Mouse (Mus musculus) retina, adult 2 months (tissue): Measurements from ENCODE around the gene Cpeb3.

ENCODE experiments used
- DNase-seq: peaks from one replicate; pipeline ENCODE4 v3.0.0-alpha.2; 2012; ENCODE audit warnings: low read depth, low spot score

Gene Cpeb3

DNA sequence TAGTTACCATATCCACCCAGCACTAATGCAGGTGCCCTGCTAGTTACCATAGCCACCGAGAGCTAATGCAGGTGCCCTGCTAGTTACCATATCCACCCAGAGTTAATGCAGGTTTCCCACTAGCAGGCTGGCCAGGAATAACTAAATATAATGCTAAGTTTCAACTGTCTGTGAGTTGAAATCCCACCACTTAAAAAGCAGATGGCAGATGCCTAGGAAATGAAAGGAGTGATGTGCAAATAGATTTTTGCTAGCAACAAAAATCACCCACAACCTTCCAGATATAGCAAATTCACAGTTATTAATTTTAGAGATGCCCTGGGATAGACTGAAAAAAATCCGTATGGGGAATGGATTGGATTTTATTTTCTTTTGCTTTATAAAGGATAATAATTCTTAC lies 176.0 kb downstream of the Cpeb3 start:
- DNase-seq, result no peak

DNA sequence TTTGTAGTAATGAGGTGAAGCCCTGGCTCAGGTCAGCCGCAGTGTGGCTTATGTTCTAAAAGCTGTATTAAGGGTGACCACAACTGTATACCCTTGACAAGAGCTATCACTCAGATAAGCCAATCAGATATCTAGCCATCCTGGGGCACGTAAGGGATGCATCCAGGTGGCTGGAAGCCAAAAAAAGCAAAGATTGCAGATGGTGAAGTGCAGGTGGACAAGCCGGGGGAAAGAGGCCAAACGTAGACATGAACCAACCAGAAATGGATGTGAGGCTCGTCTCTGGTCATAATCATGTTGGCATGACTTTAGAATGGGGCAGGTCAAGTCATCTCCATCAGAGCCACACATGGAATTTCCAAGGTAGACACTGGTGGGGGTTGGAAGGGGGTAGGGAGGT lies 177.0 kb downstream of the Cpeb3 start:
- no peak for DNase-seq

DNA sequence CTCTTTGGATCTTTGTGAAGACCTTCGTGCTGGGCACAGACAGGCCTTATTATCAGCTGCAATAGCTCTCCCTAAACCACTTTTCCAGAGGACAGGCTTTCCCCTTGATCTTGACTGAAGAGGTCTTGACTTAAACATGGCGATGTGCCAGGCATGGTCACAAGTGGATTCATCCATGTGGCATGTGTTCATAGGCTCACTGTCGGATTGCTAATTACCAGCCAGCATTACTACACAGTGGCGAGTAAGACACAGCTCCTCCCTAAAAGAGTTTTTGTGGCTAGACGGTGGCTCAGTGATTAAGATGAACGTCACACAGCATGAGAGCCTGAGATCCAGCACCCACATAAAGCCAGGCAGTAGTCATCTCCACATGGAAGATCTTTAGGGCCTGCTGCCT lies 178.6 kb downstream of the Cpeb3 start:
- DNase-seq, result no peak

DNA sequence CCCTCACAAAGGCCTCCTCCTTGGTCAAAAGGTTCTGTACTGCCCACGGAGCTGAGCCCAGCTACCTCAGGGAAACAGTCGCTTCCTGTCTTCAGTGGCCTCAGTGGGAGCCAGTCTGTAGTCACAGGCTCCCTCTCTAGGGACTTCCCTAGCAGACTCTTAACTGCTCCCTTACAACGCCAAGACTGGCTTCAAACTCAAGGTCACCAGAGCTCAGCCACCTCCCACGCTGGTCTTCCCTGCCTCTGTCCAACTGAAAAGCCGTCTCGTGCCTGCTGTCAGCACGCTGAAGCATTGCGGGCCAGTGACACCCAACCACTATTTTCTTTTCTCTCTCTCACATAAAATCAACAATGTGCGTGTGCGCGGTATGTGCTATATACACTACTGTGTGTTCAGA lies 182.0 kb downstream of the Cpeb3 start:
- no peak for DNase-seq

DNA sequence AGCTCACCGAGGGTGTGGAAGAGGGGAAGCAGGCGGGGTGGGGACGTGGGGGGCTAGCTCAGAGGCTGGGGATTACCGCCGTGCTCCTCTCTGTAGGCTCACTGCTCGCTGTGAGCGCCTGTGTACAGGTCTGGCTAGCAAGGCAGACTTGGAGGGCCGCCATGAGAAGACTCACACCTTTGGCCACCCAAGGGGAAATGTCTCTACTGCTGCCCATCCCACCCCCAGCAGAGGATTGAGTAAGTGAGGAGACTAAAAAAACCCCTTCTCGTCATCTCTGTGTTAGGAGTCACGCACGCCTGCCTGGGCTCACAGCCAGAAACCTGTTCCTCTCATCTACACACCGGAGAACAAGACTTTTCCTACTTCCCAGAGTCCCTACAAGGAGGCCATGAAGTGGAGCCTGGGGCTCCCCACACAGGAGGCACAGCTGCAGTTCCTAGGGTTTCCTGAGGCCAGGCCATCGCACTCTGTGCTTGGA lies 182.5 kb downstream of the Cpeb3 start:
- DNase-seq, result no peak

DNA sequence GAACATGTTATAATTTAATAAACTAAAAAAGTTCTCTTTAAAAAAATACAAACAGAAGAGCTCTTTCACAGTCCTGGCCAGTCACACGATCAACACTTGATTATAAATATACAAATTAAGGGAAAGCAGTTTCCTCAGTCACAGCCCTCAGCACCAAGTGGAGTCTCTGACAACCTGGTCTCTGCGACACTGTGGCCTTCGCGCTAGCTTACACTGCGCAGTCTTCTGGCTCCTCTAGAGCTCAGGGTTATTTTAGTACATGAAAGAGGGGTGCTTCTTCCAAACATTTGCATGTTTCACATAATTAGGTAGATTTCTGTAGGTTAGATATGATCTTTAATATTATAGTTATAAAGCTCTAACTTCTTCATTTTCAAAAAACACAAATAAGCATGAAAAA lies 186.3 kb downstream of the Cpeb3 start:
- DNase-seq, result no peak

DNA sequence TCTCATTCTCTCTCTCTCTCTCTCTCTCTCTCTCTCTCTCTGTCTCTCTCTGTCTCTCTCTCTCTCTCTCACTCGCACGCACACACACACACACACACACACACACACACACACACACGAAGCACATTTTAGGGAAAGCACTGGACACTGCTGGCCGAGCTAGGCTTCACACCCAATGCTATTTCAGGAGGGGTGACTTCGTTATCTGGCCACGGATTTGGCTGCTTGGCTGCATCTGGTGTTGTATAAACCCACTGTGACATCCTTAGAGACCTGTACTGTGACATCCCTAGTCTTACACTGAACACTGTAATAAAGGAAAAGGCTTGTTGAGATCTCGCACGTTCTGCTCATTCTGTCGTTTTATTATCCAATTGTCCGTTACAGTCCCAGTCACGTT lies 187.4 kb downstream of the Cpeb3 start:
- DNase-seq, result no peak

DNA sequence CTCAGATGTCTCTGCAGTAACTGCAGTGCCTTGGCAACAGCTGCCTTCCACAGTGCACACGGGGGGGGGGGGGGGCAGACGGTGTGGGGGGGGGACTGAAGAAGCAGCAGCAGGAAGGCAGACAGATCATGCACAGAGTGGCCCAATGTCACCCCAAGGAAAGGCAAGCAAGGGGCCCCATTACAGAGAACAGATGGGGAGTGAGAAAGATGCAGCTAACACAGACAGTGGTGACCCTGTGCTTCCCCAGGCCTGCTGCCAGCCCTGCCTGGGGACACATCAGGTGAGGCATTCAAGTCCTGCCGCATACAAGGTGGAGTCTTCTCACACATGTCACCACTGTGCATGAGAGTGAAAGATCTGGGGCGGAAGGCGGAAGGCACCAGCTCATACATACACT lies 187.9 kb downstream of the Cpeb3 start:
- DNase-seq, result no peak

DNA sequence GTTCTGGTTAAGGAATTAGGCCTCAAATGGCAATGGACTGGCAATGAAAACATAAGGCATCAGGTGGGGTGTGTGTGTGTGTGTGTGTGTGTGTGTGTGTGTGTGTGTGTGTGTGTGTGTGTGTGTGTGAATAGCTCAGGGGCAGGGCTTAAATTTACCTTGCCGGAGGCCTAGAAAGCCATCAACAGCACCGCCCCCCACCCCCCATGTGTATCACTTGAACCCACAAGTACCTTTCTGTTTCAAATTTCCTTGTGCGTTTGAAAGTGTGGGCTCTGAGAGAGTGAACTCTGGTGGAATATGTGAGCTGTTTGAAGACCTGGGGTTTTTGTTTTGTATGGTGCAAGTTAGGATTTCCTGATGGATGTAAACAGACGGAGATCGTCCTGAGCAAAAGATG lies 189.5 kb downstream of the Cpeb3 start:
- no peak for DNase-seq

DNA sequence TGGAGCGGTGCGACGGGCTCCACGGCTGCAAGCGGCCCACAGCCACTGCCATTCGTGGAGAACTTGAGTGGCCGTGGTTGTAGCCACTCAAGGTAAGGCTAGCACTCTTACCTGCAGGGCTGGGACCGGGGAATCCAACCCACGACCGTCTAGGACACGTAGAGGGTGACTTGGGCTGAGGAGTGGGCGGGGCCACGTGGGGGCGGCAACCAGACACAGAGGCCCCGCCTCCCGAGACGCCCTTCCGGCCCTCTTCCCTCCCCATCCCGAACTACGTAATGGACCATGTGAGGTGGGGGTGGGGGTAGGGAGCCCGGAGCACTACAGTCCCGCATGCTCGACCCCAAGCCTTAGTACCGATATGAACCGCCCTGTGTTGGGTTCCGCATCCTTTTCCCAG lies 190.0 kb downstream of the Cpeb3 start:
- DNase-seq, result no peak

DNA sequence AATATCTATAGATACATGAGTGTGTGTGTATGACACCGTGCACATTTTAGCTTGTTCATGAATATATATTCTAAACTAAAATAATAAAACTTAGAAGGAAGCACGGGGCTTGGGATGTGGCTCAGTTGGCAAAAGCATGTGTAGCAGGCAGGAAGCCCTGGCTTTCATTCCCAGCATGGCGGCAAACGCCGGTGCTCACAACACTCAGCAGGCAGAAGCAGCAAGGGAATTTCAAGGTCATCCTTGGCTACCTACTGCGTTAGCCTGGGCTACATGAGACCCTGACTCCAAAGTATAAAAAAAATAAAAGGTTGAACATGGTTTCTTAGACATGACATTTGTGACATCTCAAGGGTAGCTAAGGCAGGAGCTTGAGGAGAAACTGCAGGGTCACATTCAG lies 191.5 kb downstream of the Cpeb3 start:
- DNase-seq, result no peak

DNA sequence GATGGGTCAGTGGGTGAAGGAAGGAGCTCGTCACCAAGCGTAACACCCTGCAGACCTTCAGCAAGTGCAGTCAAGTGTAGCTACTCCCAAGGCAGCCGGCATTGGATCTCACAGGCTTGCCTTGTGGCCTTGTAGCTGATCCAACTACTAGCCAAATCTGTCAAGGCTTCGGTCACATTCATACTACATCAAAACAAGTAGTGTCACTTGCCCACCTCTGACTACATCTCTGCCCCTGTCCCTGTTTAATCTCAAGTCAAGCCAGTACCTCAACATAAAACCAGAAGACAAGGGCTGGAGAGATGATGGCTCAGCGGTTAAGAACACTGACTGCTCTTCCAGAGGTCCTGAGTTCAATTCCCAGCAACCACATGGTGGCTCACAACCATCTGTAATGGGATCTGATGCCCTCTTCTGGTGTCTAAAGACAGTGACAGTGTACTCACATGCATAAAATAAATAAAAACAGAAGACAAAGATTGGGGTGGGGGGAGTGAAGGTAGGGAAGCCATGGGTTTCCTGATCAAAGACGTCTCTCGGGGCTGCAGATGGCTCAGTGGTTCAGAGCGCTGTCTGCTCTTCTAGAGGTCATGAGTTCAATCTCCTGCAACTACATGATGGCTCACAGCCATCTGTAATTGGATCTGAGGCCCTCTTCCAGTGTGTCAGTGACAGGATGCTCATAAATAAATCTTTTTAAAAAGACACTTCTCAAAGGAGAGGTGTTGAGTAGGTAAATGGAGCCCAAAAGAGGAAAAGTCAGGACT lies 194.0 kb downstream of the Cpeb3 start:
- DNase-seq, result no peak

DNA sequence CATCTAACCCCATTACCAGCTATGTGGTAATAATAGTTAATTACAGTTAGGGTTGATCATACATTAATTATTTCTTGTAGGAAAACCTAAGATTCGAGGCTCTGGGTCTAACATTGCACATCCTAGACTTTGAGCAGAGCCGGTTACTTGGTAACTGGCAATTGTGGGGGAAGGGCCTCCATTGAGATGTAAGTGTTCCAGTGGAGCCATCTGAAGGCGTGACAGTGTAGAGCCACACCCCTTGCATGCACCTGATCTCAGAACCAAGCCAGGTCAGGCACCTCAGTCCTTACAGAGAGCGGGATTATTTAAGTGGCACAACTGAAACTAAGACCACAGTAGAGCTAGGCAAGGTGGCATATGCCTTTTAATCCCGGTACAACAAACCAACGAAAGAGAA lies 194.9 kb downstream of the Cpeb3 start:
- no peak for DNase-seq

DNA sequence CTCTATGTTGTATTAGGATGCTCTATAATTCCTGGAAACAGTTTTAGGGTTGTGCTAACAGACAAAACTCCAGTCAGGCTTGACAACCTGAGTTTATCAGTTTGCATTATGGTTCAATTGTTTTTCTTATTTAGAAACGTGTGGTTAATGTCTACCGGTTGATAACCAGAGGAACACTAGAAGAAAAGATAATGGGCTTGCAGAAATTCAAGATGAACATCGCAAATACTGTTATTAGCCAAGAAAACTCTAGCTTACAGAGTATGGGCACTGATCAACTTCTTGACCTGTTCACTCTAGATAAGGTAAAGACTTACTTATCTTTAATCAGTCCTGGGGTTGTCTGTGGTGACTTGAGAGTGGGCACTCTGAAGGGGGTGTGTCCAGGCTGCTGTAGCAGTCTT lies 198.5 kb downstream of the Cpeb3 start:
- DNase-seq, result no peak

DNA sequence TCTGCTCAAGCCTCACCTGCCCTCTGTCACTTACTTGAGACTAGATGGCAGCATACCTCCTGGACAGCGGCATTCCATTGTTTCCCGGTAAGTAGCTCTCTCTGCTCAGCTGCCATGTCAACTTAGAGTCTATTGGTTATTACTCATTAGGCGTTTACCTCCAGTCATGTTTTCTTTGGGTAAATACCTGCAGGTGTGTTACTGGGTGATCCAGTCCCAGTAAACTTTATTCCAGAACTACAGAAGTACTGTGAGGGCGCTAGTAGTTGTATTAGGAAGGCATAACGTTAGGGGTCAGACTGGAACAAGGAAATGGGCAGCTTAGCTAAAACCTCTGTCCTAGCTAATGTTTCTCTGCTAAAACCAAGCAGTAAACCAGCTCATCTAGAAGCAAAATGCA lies 203.8 kb downstream of the Cpeb3 start:
- no peak for DNase-seq
